Mouse (Mus musculus) midbrain, postnatal 0 days (tissue): ENCODE measurements around the gene Akp3. TPM values are rescaled to one million over a fixed set of nuclear protein-coding genes. Genes with fewer than 3 reads are reported as not detected.

ENCODE experiments used
- ATAC-seq: fragments of 200-750 bp; cut with Nextera tagmentation; 2 replicates; pipeline ENCODE4 v1.8.0; 2017; ENCODE audit warnings: moderate number of reproducible peaks, mild to moderate bottlenecking, moderate TSS enrichment, moderate library complexity; ENCODE audit not compliant: low FRiP score
- DNase-seq: peaks from one replicate; pipeline ENCODE4 v3.0.0-alpha.2; 2015; ENCODE audit warnings: low spot score
- H3K27ac ChIP-seq: fragments of 300-500 bp; sonication (generic); 2 replicates; pipeline ENCODE4 v1.5.1; 2014; ENCODE audit warnings: low read depth, mild to moderate bottlenecking, low read length, mixed read lengths
- H3K27me3 ChIP-seq: fragments of 300-500 bp; sonication (generic); 2 replicates; pipeline ENCODE4 v1.6.1; 2014; ENCODE audit warnings: low read length, control low read depth, mixed read lengths; ENCODE audit not compliant: insufficient read depth
- H3K36me3 ChIP-seq: fragments of 300-500 bp; sonication (generic); 2 replicates; pipeline ENCODE4 v1.6.1; 2014; ENCODE audit warnings: low read length, control low read depth, mixed read lengths; ENCODE audit not compliant: insufficient read depth
- H3K4me1 ChIP-seq: fragments of 300-500 bp; sonication (generic); 2 replicates; pipeline ENCODE4 v1.6.1; 2014; ENCODE audit warnings: mild to moderate bottlenecking, control low read depth, antibody characterized with exemption, low read length, mixed read lengths; ENCODE audit not compliant: insufficient read depth
- H3K4me2 ChIP-seq: fragments of 300-500 bp; sonication (generic); 2 replicates; pipeline ENCODE4 v1.6.1; 2014; ENCODE audit warnings: low read depth, mild to moderate bottlenecking, low read length, mixed read lengths; ENCODE audit not compliant: poor library complexity, severe bottlenecking
- H3K4me3 ChIP-seq: fragments of 300-500 bp; sonication (generic); 2 replicates; pipeline ENCODE4 v1.5.1; 2014; ENCODE audit warnings: low read depth, mild to moderate bottlenecking, low read length, moderate library complexity
- H3K9ac ChIP-seq: fragments of 300-500 bp; sonication (generic); replicated peaks from 2 replicates; pipeline ENCODE4 v1.6.1; 2014; ENCODE audit warnings: mild to moderate bottlenecking, low read length, moderate library complexity, mixed read lengths; ENCODE audit not compliant: poor library complexity, severe bottlenecking
- H3K9me3 ChIP-seq: fragments of 300-500 bp; sonication (generic); 2 replicates; pipeline ENCODE4 v1.6.1; 2016; ENCODE audit warnings: low read length, control low read depth
- CTCF ChIP-seq: IDR thresholded peaks from 2 replicates; pipeline ENCODE4 v1.5.1; 2016; ENCODE audit warnings: antibody characterized with exemption, mild to moderate bottlenecking
- WGBS: fragments of 180-500 bp; shearing (Covaris S2); extraction: QIAGEN DNeasy Blood & Tissue Kit; methylation state at CpG from one replicate; pipeline ENCODE4 v1.1.7; 2014; 5-methylcytosine and 5-hydroxymethylcytosine counted together
- polyA plus RNA-seq: library from polyadenylated mRNA; unstranded; fragments of >200 nt; fragmentation: Nextera tagmentation; extraction: Ambion mirVana; gene quantifications from 2 replicates; pipeline ENCODE4 v1.2.1, GENCODE M21; 2015
- total RNA-seq: library from RNA; depleted of rRNA; stranded (reverse); fragments of >200 nt; gene quantifications from 2 replicates; pipeline ENCODE4 v1.2.3, GENCODE M21; 2014; rRNA removed

The Akp3 gene
- total RNA-seq (0.38 TPM in 1 of 2 replicates, not detected in the other), polyA plus RNA-seq (not detected in 2 replicates)

GRCm38 (mm10) chr1:87124673-87125072 is at the start of gene Akp3:
Gene Akp3 (plus strand): TSS chr1:87124973.
- Histone ChIP-seq H3K4me2 (no peak within 1 kb of the TSS), H3K27ac (no peak within 1 kb of the TSS), H3K36me3 (no peaks in the 10 kb centered on the region), H3K9ac (no peak within 1 kb of the TSS), H3K9me3 (no peaks in the 10 kb centered on the region), H3K4me1 (no peaks in the 10 kb centered on the region), H3K4me3 (no peak within 1 kb of the TSS), H3K27me3 (0 out of 2 replicates have a peak, but pooled peaks cover 18% of the 10 kb centered on the region)
- 72% methylated on average over 6 of the region's 6 CpGs for WGBS
- no peak for TF ChIP-seq CTCF
- DNase-seq: no peak
- no peak for ATAC-seq

DNA sequence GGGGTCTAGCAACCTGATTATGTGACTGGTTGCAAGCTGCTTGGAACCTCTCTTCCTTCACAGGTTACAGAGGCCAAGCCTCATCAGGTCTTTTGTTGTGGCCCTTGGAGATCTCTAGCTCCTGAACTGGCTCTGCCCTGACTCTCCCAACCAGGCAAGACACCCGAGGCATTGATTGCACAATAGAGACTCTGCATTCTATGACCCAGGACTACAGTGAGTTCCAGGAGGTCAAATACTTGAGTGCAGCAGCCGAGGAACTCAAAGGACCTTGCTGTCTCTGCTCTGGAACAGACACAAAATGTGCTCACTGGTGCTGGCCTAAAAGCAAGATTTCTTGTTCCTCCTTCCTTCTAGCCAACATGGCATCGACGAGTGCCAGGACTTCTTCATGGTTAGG is 38.6 kb upstream of the Akp3 start:
- Histone ChIP-seq H3K4me3 (no peak overlapping the region), H3K4me1 (no peaks in the 10 kb centered on the region), H3K4me2 (no peak overlapping the region), H3K9me3 (no peaks in the 10 kb centered on the region), H3K36me3 (no peaks in the 10 kb centered on the region), H3K27ac (no peak overlapping the region), H3K9ac (no peak overlapping the region), H3K27me3 (no peaks in the 10 kb centered on the region)
- ATAC-seq (no peak), DNase-seq (no peak)
- no peak for TF ChIP-seq CTCF
- 74% methylated on average over 4 of the region's 4 CpGs for WGBS

GRCm38 (mm10) chr1:87086964-87087363 is 37.8 kb upstream of the Akp3 start:
- 75% methylated on average over 17 of the region's 17 CpGs for WGBS
- H3K9me3 ChIP-seq: no peaks in the 10 kb centered on the region
- no peak for DNase-seq
- no peak overlapping the region for H3K4me3 ChIP-seq
- no peaks in the 10 kb centered on the region for H3K4me1 ChIP-seq
- no peaks in the 10 kb centered on the region for H3K27me3 ChIP-seq
- H3K27ac ChIP-seq: no peak overlapping the region
- no peaks in the 10 kb centered on the region for H3K36me3 ChIP-seq
- no peak for ATAC-seq
- H3K9ac ChIP-seq: no peak overlapping the region
- peak; percentile 19; the same call in 1 of the 2 replicates for TF ChIP-seq CTCF
- no peak overlapping the region for H3K4me2 ChIP-seq

DNA sequence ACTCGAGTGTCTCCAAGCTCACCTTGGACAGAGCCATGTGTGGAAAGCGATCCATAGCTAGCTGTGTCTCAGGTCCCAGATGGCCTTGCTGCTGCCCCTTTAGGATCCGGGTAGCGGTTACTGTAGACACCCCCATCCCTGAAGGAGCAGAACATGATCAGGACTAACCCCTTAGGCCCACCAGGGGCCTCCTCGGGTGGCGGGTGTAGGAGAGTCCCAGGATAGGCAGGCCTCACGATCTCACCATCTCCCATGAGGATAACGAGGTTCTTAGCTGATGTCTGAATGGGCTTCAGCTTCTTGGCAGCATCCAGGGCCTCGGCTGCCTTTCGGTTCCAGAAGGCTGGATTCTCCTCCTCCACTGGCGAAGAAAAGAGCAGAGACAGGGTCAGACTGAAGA is 35.5 kb upstream of the Akp3 start:
- Histone ChIP-seq H3K27me3 (no peaks in the 10 kb centered on the region), H3K9me3 (no peaks in the 10 kb centered on the region), H3K4me3 (no peak overlapping the region), H3K27ac (no peak overlapping the region), H3K4me2 (no peak overlapping the region), H3K4me1 (no peaks in the 10 kb centered on the region), H3K9ac (no peak overlapping the region), H3K36me3 (no peaks in the 10 kb centered on the region)
- TF ChIP-seq CTCF: no peak
- ATAC-seq (no peak), DNase-seq (no peak)
- 92% methylated on average over 11 of the region's 11 CpGs for WGBS

DNA sequence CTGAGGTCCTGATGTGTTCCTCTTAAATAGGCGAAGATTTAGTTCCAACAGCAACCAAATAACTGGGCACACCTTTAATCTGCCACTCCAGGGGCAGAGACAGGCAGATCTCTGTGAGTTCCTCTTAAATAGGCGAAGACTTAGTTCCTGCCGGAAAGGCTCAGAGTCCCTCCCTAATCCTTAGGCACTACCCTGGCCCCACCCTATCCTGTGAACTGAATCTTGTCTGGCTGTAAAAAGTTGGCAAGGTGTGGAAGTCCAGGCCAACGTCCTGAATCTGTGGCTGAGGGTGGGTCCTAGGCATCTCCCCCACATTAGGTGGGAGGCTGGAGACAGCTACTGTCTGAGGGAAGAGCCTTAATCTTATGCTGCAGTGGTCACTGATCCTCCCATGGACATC is 34.9 kb upstream of the Akp3 start, which contains the start of gene Alppl2:
Gene Alppl2, minus strand, starts transcription at position 101 of the 400 bp plus-strand sequence.
- H3K4me2 ChIP-seq: no peak within 1 kb of the TSS
- no peak within 1 kb of the TSS for H3K27ac ChIP-seq
- no peak for TF ChIP-seq CTCF
- H3K4me1 ChIP-seq: no peaks in the 10 kb centered on the region
- H3K4me3 ChIP-seq: no peak within 1 kb of the TSS
- no peaks in the 10 kb centered on the region for H3K36me3 ChIP-seq
- WGBS: 82% methylated on average over 4 of the region's 4 CpGs
- no peaks in the 10 kb centered on the region for H3K27me3 ChIP-seq
- no peaks in the 10 kb centered on the region for H3K9me3 ChIP-seq
- DNase-seq (no peak), ATAC-seq (no peak)
- H3K9ac ChIP-seq: no peak within 1 kb of the TSS

DNA sequence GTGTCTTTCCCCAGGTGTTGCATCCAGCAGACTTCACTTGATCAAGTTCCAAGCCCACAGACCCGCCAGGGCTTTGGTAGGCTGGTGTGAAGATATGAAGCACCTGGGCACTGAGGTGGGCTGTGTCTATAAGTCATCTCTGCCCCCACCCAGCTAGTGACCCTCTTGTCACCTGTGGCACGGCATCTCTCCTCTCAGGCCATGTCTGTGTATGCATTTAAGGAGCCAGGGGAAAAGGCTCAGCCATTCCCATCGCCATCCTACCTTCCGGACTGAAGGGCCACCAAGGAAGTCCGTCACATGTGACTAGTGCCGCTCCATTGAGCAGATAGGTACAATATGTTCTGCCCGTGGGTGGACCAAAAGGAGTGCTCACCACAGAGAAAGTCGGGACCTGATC is 29.1 kb upstream of the Akp3 start:
- Histone ChIP-seq H3K4me1 (peaks cover 2% of the 10 kb centered on the region; the same call in 1 of the 2 replicates), H3K4me3 (no peak overlapping the region), H3K27me3 (no peaks in the 10 kb centered on the region), H3K27ac (no peak overlapping the region), H3K9me3 (no peaks in the 10 kb centered on the region), H3K36me3 (no peaks in the 10 kb centered on the region), H3K9ac (no peak overlapping the region), H3K4me2 (no peak overlapping the region)
- no peak for ATAC-seq
- no peak for TF ChIP-seq CTCF
- no peak for DNase-seq
- WGBS: 78% methylated on average over 8 of the region's 8 CpGs
